Mouse (Mus musculus): ENCODE measurements around the gene Capn8. TPM values are rescaled to one million over a fixed set of nuclear protein-coding genes. Genes with fewer than 3 reads are reported as not detected.

Capn8 gene
- total RNA-seq (2021): 0.30 TPM in 1 of 2 replicates, not detected in the other
- long read RNA-seq: 0 reads

- no peak for DNase-seq
Measured at GRCm38 (mm10) chr1:182564408-182565120, at the start of gene Capn8. TSS of gene Capn8 (plus strand) at chr1:182565007.

- peak; percentile 89 for DNase-seq
Measured at GRCm38 (mm10) chr1:182516758-182517676, 47.8 kb upstream of the Capn8 start, which contains the start of gene Capn2. TSS of gene Capn2 (minus strand) at chr1:182517608.

DNA sequence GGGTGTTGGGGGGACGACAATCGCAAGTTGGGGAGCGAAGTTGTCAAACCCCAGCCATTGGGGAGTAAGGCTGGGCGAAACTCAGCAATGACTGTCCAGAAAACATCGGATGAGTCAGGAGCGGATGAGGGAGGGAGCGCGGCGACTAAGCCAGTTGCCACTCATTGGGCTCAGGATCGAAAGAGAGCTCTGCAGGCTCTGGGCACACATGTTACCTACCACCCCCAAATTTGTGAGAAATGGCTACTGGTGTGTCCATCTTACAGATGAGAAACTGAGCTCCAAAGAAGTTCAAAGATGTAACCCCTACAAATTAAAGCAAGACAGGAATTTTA lies 47.2 kb upstream of the Capn8 start:
- DNase-seq: no peak

DNA sequence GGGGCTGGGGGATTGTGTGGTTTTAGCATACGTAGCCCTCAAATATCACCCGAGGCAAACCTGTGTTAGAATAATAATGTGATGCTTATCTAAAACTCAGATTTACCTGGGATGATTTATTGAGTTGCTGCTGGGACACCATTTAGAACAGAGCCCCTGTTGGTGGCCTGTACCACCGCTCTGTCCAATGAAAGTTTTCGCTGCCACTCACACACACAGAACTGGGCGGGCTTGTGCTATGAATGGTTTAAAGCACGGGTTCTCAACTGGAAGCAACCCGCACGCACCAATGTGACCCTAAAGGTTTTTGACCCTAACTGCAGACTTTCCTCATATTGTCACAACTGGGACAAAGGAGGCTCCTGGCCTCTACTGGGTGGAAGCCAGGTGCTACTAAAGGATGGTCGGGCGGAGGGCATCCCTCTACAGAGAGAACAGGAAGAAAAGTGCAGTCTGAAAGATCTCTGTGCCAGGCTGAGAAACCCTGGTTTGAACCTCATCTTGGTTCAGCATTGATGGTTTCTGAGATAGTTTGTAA lies 46.6 kb upstream of the Capn8 start:
- no peak for DNase-seq

- DNase-seq: no peak
Measured at GRCm38 (mm10) chr1:182518811-182519210, 46.0 kb upstream of the Capn8 start.

DNA sequence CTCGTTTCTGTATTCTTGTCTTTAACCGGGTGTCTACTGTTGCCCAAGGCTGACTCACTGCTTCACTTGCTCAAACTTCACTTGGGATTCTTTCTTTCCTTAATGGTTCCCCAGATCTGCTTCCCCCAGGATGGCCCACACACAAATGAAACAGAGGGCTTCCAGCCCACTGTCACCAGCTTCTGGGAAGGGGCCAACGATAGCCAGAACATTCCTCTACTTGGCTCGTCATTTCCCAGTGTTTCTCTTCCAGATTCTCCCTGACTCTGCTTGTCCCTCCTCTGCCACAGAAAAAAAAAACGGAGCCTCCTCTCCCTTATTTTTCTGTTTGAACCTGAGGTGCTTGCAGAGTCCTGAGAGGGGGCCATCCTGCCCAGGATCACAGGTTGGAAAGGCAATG lies 45.5 kb upstream of the Capn8 start:
- no peak for DNase-seq

- peak; percentile 42 for DNase-seq
Measured at GRCm38 (mm10) chr1:182520091-182520937, 44.5 kb upstream of the Capn8 start.

GRCm38 (mm10) chr1:182520938-182521500 lies 43.8 kb upstream of the Capn8 start:
- DNase-seq: no peak

DNA sequence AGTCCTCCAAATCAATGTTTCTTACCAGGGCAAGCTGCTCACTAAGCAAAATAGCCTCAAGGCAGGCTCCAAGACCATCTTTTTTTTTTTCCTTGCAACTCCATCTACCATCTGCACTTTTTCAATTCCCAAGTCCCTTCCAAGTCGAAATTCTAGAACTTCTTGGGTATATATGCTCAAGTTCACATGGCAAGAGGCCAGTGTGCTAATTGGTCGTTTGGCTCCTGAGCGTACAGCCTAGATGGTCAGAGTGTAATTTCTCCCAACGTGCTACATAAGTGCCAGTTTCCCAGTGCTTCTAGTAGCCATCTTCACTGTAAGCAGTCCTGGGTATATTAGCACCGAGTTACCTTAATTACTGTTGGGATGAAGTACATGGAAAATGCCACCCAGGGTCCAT lies 41.8 kb upstream of the Capn8 start:
- DNase-seq: no peak

- DNase-seq: no peak
Measured at GRCm38 (mm10) chr1:182523692-182524091, 41.1 kb upstream of the Capn8 start.

- DNase-seq: no peak
Measured at GRCm38 (mm10) chr1:182525601-182526000, 39.2 kb upstream of the Capn8 start.

- DNase-seq: no peak
Measured at GRCm38 (mm10) chr1:182527261-182527766, 37.5 kb upstream of the Capn8 start.

- peak; percentile 59 for DNase-seq
Measured at GRCm38 (mm10) chr1:182527921-182528858, 36.6 kb upstream of the Capn8 start.

DNA sequence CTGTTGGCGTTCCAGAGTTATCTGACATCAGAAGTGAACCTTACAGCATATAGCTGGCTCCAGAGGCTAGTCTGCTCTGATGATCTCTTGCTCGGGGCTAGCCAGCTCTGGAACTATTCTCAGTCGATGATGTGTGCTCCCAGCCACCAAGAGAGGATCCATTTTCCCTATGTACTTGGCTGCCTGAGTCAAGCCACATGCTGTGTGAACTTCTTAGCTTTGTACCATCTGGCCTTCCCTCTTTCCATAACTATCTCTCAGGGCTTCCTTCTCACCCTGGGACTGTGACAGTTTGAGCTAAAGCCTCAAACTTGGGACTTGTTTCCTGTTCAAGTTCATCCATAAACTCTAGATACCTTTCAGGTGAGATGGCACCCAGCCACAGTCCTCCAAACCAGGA lies 31.2 kb upstream of the Capn8 start:
- no peak for DNase-seq

DNA sequence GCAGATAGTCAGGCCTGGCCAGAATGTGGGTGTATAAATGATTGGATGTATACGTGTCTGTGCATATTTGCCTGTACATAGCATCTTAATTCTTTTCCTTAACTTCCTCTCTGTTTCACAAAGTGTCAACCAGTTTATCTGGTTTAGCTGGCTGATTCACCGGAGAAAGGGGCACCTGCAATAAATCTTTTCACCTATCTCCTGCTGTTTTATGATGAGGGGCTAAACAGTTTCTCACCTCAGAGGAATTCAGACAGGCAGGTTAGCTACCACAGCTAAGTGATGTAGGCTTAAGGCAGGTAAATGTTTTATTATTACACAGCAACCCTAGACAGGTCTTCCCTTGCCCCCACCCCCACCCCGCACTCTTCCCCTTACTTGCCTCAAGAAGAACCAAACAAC lies 29.7 kb upstream of the Capn8 start:
- DNase-seq: no peak

- DNase-seq: peak; percentile 49
Measured at GRCm38 (mm10) chr1:182539023-182539940, 25.5 kb upstream of the Capn8 start.

DNA sequence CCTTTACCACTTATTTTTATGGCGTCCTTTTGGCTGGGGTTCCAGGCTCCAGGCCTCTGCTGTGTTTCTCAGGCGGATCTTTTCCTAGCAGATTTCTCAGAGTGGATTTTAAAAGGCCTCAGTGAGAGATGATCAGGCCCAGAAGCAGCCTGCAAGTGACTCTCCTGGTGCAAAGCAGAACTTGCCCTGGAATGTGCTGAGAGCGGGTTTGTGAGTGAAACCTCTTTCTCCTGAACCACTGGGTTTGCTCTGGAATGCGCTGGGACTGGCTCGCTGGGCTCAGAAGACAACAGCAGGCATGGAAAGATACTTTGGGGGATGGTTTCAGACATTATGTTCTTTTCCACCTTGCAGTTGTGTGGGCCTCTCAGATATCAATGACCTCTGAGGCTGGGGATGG lies 22.7 kb upstream of the Capn8 start:
- DNase-seq: no peak

DNA sequence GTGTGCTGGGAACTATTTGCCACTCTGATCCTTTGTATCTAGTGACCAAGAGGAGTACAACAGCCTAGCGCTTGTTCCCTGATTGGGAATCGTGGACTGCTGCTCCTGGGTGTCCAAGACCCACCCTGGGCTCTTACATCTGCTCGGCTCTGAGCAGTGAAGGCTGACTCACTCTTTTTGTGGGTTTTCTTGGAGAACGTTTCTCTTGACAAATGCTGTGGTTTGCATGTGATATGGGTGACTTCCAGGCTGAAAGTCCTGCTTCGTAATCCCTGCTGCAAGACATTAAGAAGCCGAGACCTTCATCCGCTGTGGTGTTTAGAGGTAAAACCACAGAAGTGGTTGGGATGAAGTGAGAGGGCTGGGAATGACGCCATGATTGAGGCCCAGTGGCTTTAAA lies 21.7 kb upstream of the Capn8 start:
- DNase-seq: no peak

GRCm38 (mm10) chr1:182543906-182544305 lies 20.9 kb upstream of the Capn8 start:
- DNase-seq: no peak

All from adrenal gland, postnatal 25 days (tissue).